In genomic region chr13:91911211-91911610, GRCm38 (mm10) we compare ENCODE assay signal across 26 mouse cellular contexts. TPM values are rescaled to one million over a fixed set of nuclear protein-coding genes. Genes with fewer than 3 reads are reported as not detected.
DNase-seq lines count a peak whose midpoint lies in the region; ATAC-seq and TF ChIP-seq lines count a peak whose summit lies in the region.
"Had no signal": no experiment of that assay in that cellular context is flagged by ENCODE, and none has a peak within 500 bp of the region (broad histone marks: within the 10 kb centered on the region; RNA-seq: fewer than 3 reads in every experiment).

No protein-coding gene starts in this region.

- peak; percentile 62; the same call in 1 of the 2 replicates for ATAC-seq in heart, embryonic 12.5 days (ENCODE audit: insufficient number of reproducible peaks, low FRiP score)
- ATAC-seq in Patski: peak; percentile 95
- ATAC-seq in kidney, embryonic 16.5 days (ENCODE audit: low FRiP score, low TSS enrichment): peak; percentile 68
- ATAC-seq in hindbrain, postnatal 0 days: no peak
- ATAC-seq: forebrain, embryonic 14.5 days had no signal

- H3K36me3 ChIP-seq in heart, embryonic 12.5 days: no peaks in the 10 kb centered on the region
- H3K36me3 ChIP-seq in kidney, embryonic 16.5 days (ENCODE audit: insufficient read depth, low read length): no peaks in the 10 kb centered on the region
- no peaks in the 10 kb centered on the region for H3K36me3 ChIP-seq in hindbrain, postnatal 0 days (ENCODE audit: insufficient read depth, low read length)
- H3K36me3 ChIP-seq: hindbrain, embryonic 12.5 days; limb, embryonic 12.5 days had no signal

- CTCF ChIA-PET in Patski (lab: Charles Lee): no interaction called here

- no peak overlapping the region for H3K4me2 ChIP-seq in heart, embryonic 12.5 days
- no peak overlapping the region for H3K4me2 ChIP-seq in kidney, embryonic 16.5 days (replicated peaks; ENCODE audit: low read depth, low read length)
- no peak overlapping the region for H3K4me2 ChIP-seq in hindbrain, postnatal 0 days (ENCODE audit: low read depth, low read length)
- H3K4me2 ChIP-seq: hindbrain, embryonic 12.5 days; limb, embryonic 12.5 days had no signal

- H3K9ac ChIP-seq in heart, embryonic 12.5 days: no peak overlapping the region
- no peak overlapping the region for H3K9ac ChIP-seq in kidney, embryonic 16.5 days (replicated peaks; ENCODE audit: low read length)
- H3K9ac ChIP-seq in hindbrain, postnatal 0 days (replicated peaks; ENCODE audit: low read length): no peak overlapping the region
- H3K9ac ChIP-seq: hindbrain, embryonic 12.5 days; limb, embryonic 12.5 days; liver, embryonic 14.5 days had no signal

- no peak for TF ChIP-seq CTCF in Patski (IDR thresholded peaks at IDR 0.05)
- TF ChIP-seq CTCF in hindbrain, postnatal 0 days (IDR thresholded peaks at IDR 0.05; ENCODE audit: low read depth): no peak

- peaks cover 17% of the 10 kb centered on the region for H3K4me1 ChIP-seq in heart, embryonic 12.5 days (replicated peaks)
- H3K4me1 ChIP-seq in kidney, embryonic 16.5 days (ENCODE audit: insufficient read depth, low read length): 0 out of 2 replicates have a peak, but pooled peaks cover 2% of the 10 kb centered on the region
- peaks cover 3% of the 10 kb centered on the region; the same call in 1 of the 2 replicates for H3K4me1 ChIP-seq in hindbrain, postnatal 0 days (ENCODE audit: insufficient read depth, low read length)

- H3K27me3 ChIP-seq in heart, embryonic 12.5 days (replicated peaks): no peaks in the 10 kb centered on the region
- no peaks in the 10 kb centered on the region for H3K27me3 ChIP-seq in Patski
- H3K27me3 ChIP-seq in kidney, embryonic 16.5 days (ENCODE audit: insufficient read depth, low read length): no peaks in the 10 kb centered on the region
- no peaks in the 10 kb centered on the region for H3K27me3 ChIP-seq in hindbrain, postnatal 0 days (ENCODE audit: insufficient read depth, low read length)
- H3K27me3 ChIP-seq: hindbrain, embryonic 12.5 days; limb, embryonic 12.5 days had no signal

- POLR2A ChIA-PET in Patski (lab: Charles Lee): no interaction called here

- no peak for DNase-seq in heart, adult 18-20 months
- DNase-seq in kidney, adult 9 months: peak; percentile 49
- no peak for DNase-seq in kidney, postnatal 10 days
- DNase-seq in Patski (ENCODE audit: low read depth, low spot score): no peak
- DNase-seq in hindbrain, postnatal 0 days (ENCODE audit: low spot score): no peak
- no peak for DNase-seq in gastrocnemius, postnatal 25 days
- DNase-seq: adrenal gland, postnatal 36 days; B cell, adult 2 months; cerebellum, adult 2 months; gastrocnemius, postnatal 36 days; spleen, adult 18-20 months; thymus, adult 2 months had no signal

- no peaks in the 10 kb centered on the region for H3K9me3 ChIP-seq in heart, embryonic 12.5 days (replicated peaks)
- no peaks in the 10 kb centered on the region for H3K9me3 ChIP-seq in kidney, embryonic 16.5 days (ENCODE audit: low read length)
- no peaks in the 10 kb centered on the region for H3K9me3 ChIP-seq in hindbrain, postnatal 0 days (ENCODE audit: low read length)
- H3K9me3 ChIP-seq: hindbrain, embryonic 12.5 days; limb, embryonic 12.5 days had no signal

- no peak overlapping the region for H3K4me3 ChIP-seq in heart, embryonic 12.5 days
- no peak overlapping the region for H3K4me3 ChIP-seq in kidney, embryonic 16.5 days (ENCODE audit: low read length)
- no peak overlapping the region for H3K4me3 ChIP-seq in hindbrain, postnatal 0 days (ENCODE audit: low read length)
- H3K4me3 ChIP-seq: erythroblast, embryonic 14.5 days; hindbrain, embryonic 12.5 days; limb, embryonic 12.5 days; megakaryocyte, embryonic 14.5 days had no signal

- in situ Hi-C loops in Patski (cut with MboI; ENCODE audit: low pct_unique_long_range_greater_than_20kb): loop anchor here (5.0 to 25.0 kb wide), 2 partner anchors 571 to 826 kb away; partner anchors contain the start of gene Fam151b

- H3K27ac ChIP-seq in heart, embryonic 12.5 days (ENCODE audit: poor library complexity, severe bottlenecking): peak overlapping the region; percentile 73; the same call in 1 of the 2 replicates
- H3K27ac ChIP-seq in kidney, embryonic 16.5 days (ENCODE audit: low read length): no peak overlapping the region
- no peak overlapping the region for H3K27ac ChIP-seq in hindbrain, postnatal 0 days
- H3K27ac ChIP-seq: hindbrain, embryonic 12.5 days; limb, embryonic 12.5 days; liver, embryonic 14.5 days had no signal

RNA-seq across cellular contexts. Expression of gene Ckmt2, which starts 34.5 kb away (rescaled TPM):
- polyA plus RNA-seq in heart, embryonic 12.5 days (2016; fragmentation: Nextera tagmentation; extraction: Ambion mirVana): 12.2 and 12.8 TPM in 2 replicates
- 1,000 to 10,000 TPM; 2,595 to 2,880 TPM for total RNA-seq in heart, adult 18-20 months (2021)
- polyA plus RNA-seq in Patski (2021): not detected
- 0.37 and 0.46 TPM in 2 replicates for polyA plus RNA-seq in kidney, embryonic 16.5 days (2015; fragmentation: Nextera tagmentation; extraction: Ambion mirVana)
- 2.3 TPM in 1 of 2 replicates, not detected in the other for total RNA-seq in hindbrain, postnatal 0 days (2014; rRNA removed)
- polyA plus RNA-seq in hindbrain, postnatal 0 days (2015; fragmentation: Nextera tagmentation; extraction: Ambion mirVana): 0.11 and 0.19 TPM in 2 replicates
- 1,000 to 10,000 TPM; 1,499 to 1,709 TPM for total RNA-seq in gastrocnemius, postnatal 25 days (2021)
- total RNA-seq: adrenal gland, postnatal 36 days; common myeloid progenitor, adult 5-6 weeks; midbrain, postnatal 0 days had no signal
- polyA plus RNA-seq: cerebellum, adult 2 months; embryonic facial prominence, embryonic 11.5 days; erythroblast, embryonic 14.5 days; forebrain, embryonic 14.5 days; hindbrain, embryonic 12.5 days; limb, embryonic 12.5 days; liver, embryonic 14.5 days; midbrain, postnatal 0 days; neural tube, embryonic 11.5 days; stomach, embryonic 14.5 days; urinary bladder, adult 2 months had no signal
